Mouse (Mus musculus) liver, postnatal 0 days (tissue): ENCODE measurements around the gene Zeb2.

ENCODE experiments used
- CTCF ChIP-seq: sonication (generic); IDR thresholded peaks from 2 replicates; pipeline ENCODE4 v1.5.1; 2016; ENCODE audit warnings: antibody characterized with exemption, low read depth
- EP300 ChIP-seq: IDR thresholded peaks from 2 replicates; pipeline ENCODE4 v1.6.1; 2016; ENCODE audit warnings: antibody characterized with exemption, low read depth, mild to moderate bottlenecking

- TF ChIP-seq CTCF (no peak), EP300 (no peak)
These were observed 397 bp upstream of the Zeb2 start for GRCm38 (mm10) chr2:45117592-45117991.
